Mouse (Mus musculus): Measurements from ENCODE around the gene Rps6.

Gene Rps6

GRCm38 (mm10) chr4:86857113-86858069, at the start of gene Rps6:
Rps6 (minus strand) TSS chr4:86857412.
- DNase-seq (ENCODE audit: low spot score in 2 of 2): peak; percentile 92 to 97

GRCm38 (mm10) chr4:86905869-86906268, 48.7 kb upstream of the Rps6 start:
- no peak for DNase-seq (ENCODE audit: low spot score in 2 of 2)

DNA sequence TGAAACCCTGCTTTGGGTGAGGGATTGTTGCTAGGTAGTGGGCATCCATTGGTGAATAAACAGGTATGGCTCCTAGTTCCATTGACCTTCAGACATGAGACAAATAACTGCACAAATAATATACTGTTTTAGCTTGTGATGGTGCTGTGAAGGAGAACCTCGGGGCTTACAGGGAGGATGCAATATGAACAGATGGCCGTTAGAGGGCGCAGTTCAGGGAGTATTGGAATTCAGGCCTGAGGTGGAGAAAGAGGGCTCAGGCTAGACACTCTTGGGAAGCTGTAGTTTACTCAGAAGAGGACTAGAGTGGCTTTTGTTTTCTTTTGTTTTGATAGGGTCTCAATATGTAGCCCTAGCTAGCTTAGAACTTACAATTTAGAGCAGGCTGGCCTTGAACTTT, 47.8 kb upstream of the Rps6 start:
- DNase-seq (ENCODE audit: low spot score in 2 of 2): no peak

- no peak for DNase-seq (ENCODE audit: low spot score in 2 of 2)
Observed at GRCm38 (mm10) chr4:86902351-86902750, 45.1 kb upstream of the Rps6 start.

- no peak for DNase-seq (ENCODE audit: low spot score in 2 of 2)
Observed at GRCm38 (mm10) chr4:86898791-86899474, 41.7 kb upstream of the Rps6 start.

DNA sequence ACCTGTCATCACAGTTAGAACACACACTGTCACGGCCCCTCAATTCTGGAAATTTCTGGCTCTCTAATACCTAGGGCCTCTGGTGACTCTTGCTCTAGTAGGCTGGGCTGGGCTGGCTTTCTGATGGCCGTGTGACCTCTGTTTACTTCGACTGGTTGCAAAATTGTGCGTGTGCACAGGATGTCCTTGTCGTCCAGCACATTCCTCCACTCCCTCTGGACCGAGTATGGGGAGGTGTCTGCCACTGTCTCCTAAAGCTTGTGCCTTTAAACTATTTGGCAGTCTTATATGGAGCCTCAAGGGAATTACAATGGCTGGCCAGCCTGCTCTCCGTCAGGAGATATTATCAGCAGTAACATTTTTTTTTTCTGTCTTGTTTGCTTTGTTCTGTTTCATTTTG, 40.2 kb upstream of the Rps6 start:
- no peak for DNase-seq (ENCODE audit: low spot score in 2 of 2)

DNA sequence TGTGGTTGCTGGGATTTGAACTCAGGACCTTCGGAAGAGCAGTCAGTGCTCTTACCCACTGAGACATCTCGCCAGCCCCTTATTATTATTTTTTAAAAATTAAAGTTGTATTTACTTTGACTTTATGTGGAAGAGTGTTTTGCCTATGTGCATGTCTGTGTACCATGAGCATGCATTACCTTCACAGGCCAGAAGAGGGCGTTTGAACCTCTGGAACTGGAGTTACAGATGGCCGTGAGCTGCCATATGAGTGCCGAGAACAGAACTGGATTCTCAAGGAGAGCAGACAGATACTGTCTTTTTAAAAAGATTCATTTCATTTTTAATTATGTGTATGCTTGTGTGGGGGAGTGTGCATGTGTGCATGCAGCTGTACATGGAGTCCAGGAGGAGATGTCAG, 30.7 kb upstream of the Rps6 start:
- no peak for DNase-seq (ENCODE audit: low spot score in 2 of 2)

DNA sequence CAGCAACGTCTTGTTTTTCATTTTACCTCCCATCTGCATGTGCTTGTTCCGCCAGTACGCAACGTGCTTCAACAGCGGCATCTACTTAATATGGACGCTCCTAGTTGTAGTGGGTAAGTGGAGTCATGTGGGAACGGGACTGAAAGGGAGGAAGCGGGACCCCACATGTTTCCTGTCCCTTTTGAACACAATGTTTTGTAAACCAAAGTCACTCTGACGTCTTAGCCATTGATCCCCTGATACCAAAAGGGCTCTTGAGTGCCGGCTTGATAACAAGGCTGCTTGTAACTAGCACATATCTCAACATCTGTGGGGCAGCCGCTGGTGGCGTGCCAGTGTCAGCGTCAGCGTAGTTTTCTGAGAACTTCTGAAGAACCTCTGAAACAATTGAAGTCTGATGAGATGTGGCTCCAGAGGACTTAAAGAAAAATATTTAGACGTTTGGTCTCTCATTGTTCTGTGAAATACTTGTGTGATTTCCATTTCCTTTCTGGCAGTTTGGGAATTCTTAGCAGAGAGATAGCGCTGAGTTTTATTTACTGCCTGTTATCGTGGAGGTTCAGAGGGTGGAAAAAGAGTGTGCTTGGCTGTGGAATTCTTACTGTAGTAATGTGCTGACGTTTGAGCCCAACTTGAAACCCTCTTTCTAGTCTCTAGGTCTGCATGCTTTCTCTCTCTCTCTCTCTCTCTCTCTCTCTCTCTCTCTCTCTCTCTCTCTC, 29.1 kb upstream of the Rps6 start:
- no peak for DNase-seq (ENCODE audit: low spot score in 2 of 2)

- no peak for DNase-seq (ENCODE audit: low spot score in 2 of 2)
Observed at GRCm38 (mm10) chr4:86885790-86886159, 28.6 kb upstream of the Rps6 start.

DNA sequence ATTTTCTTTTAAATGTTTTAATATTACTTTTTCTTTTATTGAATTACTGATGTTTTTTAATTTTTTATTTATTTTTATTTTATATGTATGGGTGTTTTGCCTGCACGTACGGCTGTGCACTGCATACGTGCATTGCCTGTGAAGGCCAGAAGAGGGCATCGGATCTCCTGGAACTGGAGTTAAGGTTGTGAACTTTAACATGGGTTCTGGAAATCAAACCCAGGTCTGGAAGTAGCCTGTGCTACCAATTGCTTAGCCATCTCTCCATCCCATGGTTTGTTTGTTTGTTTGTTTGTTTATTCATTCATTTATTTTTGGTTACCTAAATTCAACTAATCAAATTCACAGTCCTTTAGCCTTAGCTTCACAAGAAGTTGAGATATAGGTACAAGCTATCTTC, 27.7 kb upstream of the Rps6 start:
- DNase-seq (ENCODE audit: low spot score in 2 of 2): no peak

DNA sequence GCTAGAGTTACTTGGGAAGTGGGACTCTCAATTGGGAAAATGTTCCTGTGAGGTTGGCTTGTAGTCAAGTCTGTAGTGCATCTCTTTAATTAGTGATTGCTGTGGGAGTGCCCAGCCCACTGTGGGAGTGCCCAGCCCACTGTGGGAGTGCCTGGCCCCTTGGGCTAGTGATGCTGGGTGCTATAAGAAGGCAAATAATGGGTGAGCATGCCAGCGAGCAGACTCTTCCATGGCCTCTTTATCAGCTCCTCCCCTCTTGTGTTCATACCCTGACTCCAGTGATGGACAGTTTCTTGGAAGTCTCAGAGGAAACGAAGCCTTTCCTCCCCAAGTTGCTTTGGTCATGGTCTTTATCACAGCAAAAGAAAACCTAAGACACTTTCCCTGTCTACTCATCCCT, 25.2 kb upstream of the Rps6 start:
- DNase-seq (ENCODE audit: low spot score in 2 of 2): no peak

DNA sequence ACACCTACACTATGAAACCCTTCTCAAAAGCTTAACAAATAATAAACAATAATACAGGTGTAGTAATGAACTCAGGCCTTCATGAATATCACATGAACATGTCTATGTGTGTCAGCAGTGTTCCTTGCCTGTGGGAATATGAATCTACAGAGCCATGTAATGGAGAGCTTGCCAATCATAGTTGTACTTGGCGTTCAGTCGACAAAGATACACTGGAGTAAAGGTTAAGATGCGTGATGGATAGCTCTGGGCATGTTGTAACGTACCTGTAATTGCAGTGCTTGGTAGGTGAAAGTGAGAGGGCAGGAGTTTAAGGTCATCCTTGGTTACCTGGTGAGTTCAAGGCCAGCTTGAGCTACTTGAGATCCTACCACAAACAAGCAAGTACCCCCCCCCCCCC, 24.0 kb upstream of the Rps6 start:
- DNase-seq (ENCODE audit: low spot score in 2 of 2): no peak

- no peak for DNase-seq (ENCODE audit: low spot score in 2 of 2)
Observed at GRCm38 (mm10) chr4:86879477-86879876, 22.3 kb upstream of the Rps6 start.

DNA sequence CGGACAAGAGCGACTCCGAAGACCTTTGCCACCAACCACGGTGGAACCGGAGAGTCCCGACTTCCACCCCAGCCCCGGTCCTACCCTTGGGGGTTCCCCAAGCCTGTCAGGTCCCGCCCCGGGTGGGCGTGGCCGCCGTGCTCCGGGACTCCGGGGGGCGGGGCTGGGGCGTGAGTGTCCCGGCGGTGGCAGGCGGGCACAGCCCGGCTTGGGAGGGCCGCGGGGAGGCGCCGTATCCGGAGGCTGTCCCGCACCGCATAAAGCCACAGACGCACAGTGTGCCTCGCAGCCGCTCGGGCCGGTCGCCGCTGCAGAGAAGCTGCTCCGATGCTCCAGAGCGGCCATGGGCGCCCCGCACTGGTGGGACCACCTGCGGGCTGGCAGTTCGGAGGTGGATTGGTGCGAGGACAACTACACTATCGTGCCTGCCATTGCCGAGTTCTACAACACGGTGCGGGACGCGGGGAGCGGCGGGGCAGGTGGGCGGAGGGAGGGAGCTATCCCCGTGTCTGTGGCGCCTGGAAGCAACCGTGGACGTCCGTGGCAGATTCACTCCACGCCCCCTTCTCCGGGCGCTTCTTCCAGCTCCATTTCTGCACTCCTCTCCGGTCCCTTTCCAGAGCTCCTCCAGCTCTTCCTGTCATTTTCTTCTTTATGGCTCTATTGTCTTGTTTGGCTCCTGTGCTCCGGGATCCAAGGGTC, 17.1 kb upstream of the Rps6 start, which contains the start of gene Acer2:
Gene Acer2 (plus strand): TSS at position 251 of the 702 bp plus-strand sequence.
- peak in 1 of 2 experiments; percentile 76 for DNase-seq (ENCODE audit: low spot score in 2 of 2)

DNA sequence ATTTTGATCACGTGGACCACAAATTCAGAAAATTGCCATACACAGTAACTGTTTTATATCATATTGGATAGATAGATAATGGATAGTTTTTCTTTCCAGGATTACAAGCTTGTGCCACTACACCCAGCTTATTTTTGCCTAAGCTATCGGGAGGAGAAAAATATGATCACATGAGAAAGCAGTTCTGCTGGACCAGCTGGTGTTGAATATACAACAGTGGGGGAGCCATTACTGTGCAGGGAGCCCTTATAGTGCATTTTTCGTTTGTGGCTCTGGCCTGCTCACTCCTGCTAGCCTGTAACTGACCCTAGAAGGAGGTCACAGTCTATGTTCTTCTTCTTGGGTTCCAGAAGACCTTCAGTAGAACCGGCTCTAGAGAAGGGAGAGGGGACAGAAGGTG, 15.9 kb upstream of the Rps6 start:
- no peak for DNase-seq (ENCODE audit: low spot score in 2 of 2)

- no peak for DNase-seq (ENCODE audit: low spot score in 2 of 2)
Observed at GRCm38 (mm10) chr4:86871988-86872387, 14.8 kb upstream of the Rps6 start.

GRCm38 (mm10) chr4:86864087-86864486, 6.9 kb upstream of the Rps6 start:
- no peak for DNase-seq (ENCODE audit: low spot score in 2 of 2)

- DNase-seq (ENCODE audit: low spot score in 2 of 2): peak in 1 of 2 experiments; percentile 21
Observed at GRCm38 (mm10) chr4:86858070-86858440, 843 bp upstream of the Rps6 start.

DNA sequence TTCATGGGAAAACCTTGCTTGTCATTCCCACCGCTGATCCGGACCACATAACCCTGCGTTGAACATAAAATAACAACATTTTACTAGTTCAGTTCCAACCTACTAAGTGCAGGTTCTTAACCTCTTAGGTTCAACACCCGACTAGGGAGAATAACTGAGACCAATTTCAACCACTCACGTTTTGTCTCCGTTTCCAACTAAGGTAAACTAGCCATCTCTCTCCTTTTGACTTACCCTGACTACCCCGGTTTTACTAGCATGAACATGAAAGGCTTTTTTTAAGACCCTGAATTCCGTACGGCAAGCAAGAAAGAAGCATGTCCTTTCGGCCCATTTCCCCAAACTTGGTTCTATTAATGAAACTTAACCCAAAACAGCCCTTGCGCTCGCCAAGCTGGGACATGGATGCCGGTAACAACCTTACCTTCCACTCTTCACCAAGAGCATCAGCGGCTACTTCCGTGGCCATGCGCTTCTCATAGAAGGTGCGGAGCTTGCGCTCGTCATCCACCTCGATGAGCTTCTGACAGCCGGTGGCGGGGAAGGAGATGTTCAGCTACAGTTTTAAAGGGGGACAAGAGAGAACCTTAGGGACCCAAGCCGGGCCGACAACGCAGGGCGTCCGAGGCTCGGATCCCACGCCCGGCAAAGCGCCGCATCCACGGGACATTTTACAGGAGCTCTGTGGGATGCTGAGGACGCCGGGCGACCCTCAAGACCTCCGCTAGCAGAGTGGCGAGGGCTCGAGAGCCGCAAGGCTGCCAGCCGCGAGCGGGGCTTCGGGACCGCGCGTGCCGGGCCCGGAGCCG, 704 bp downstream of the Rps6 start:
- DNase-seq (ENCODE audit: low spot score in 2 of 2): peak in 1 of 2 experiments; percentile 19

GRCm38 (mm10) chr4:86852813-86853590, 4.2 kb downstream of the Rps6 start:
- DNase-seq (ENCODE audit: low spot score in 2 of 2): no peak

Data from left cerebral cortex, adult 9 months (tissue).